Mouse (Mus musculus) forebrain, embryonic 11.5 days (tissue): Measurements from ENCODE around the gene Uba3. TPM values are rescaled to one million over a fixed set of nuclear protein-coding genes. Genes with fewer than 3 reads are reported as not detected.

ENCODE experiments used
- ATAC-seq: fragments of 200-750 bp; cut with Nextera tagmentation; replicated peaks from 2 replicates; pipeline ENCODE4 v1.8.0; 2017; ENCODE audit warnings: moderate TSS enrichment; ENCODE audit not compliant: low FRiP score
- DNase-seq: peaks from one replicate; pipeline ENCODE4 v3.0.0-alpha.2; 2017; ENCODE audit warnings: low spot score
- H3K27ac ChIP-seq: fragments of 300-500 bp; sonication (generic); 2 replicates; pipeline ENCODE4 v1.5.1; 2014; ENCODE audit warnings: low read depth, low read length
- H3K27me3 ChIP-seq: fragments of 300-500 bp; sonication (generic); 2 replicates; pipeline ENCODE4 v1.6.1; 2014; ENCODE audit warnings: mild to moderate bottlenecking, low read length, mixed read lengths; ENCODE audit not compliant: control insufficient read depth, insufficient read depth
- H3K36me3 ChIP-seq: fragments of 300-500 bp; sonication (generic); 2 replicates; pipeline ENCODE4 v1.6.1; 2014; ENCODE audit warnings: mild to moderate bottlenecking, low read length, moderate library complexity, mixed read lengths; ENCODE audit not compliant: control insufficient read depth, insufficient read depth
- H3K4me1 ChIP-seq: fragments of 300-500 bp; sonication (generic); replicated peaks from 2 replicates; pipeline ENCODE4 v1.6.1; 2014; ENCODE audit warnings: low read length, mixed read lengths; ENCODE audit not compliant: control insufficient read depth, insufficient read depth
- H3K4me2 ChIP-seq: fragments of 300-500 bp; sonication (generic); 2 replicates; pipeline ENCODE4 v1.6.1; 2014; ENCODE audit warnings: low read depth, mild to moderate bottlenecking, low read length, moderate library complexity, mixed read lengths; ENCODE audit not compliant: severe bottlenecking
- H3K4me3 ChIP-seq: fragments of 300-500 bp; sonication (generic); 2 replicates; pipeline ENCODE4 v1.5.1; 2014; ENCODE audit warnings: low read depth, low read length
- H3K9ac ChIP-seq: fragments of 300-500 bp; sonication (generic); 2 replicates; pipeline ENCODE4 v1.6.1; 2014; ENCODE audit warnings: low read length
- H3K9me3 ChIP-seq: fragments of 300-500 bp; sonication (generic); 2 replicates; pipeline ENCODE4 v1.6.1; 2016; ENCODE audit warnings: low read length, mixed read lengths; ENCODE audit not compliant: control insufficient read depth
- WGBS: fragments of 180-500 bp; shearing (Covaris S2); extraction: QIAGEN DNeasy Blood & Tissue Kit; methylation state at CpG from one replicate; pipeline ENCODE4 v1.1.7; 2014; 5-methylcytosine and 5-hydroxymethylcytosine counted together
- polyA plus RNA-seq: library from polyadenylated mRNA; unstranded; fragments of >200 nt; fragmentation: Nextera tagmentation; extraction: Ambion mirVana; gene quantifications from 2 replicates; pipeline ENCODE4 v1.2.1, GENCODE M21; 2014

Uba3 gene
- polyA plus RNA-seq, 1 experiment from 2014 or later: 107 TPM

DNA sequence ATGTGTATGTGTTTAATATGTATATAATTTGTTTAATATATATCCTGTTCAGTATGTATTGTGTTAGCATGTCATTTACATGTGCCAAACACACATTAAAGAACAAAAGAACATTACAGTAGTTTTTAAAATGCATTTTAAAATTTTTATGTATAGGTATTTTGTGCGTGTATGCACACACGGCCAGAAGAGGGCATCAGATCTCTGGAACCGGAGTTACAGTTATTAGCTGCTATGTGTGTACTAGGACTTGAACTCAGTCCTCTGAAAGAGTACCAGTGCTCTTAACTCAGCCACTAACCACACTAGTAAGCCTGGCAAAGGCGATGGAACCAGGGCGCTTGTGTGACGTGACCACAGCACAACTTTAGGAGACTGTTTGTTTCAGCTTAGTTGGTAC, 55.3 kb downstream of the Uba3 start:
- Histone ChIP-seq H3K27ac (no peak overlapping the region), H3K9me3 (no peaks in the 10 kb centered on the region), H3K4me1 (no peaks in the 10 kb centered on the region), H3K4me2 (no peak overlapping the region), H3K36me3 (no peaks in the 10 kb centered on the region), H3K4me3 (no peak overlapping the region), H3K9ac (no peak overlapping the region), H3K27me3 (no peaks in the 10 kb centered on the region)
- no peak for DNase-seq
- WGBS: 81% methylated on average over 6 of the region's 6 CpGs
- no peak for ATAC-seq

GRCm38 (mm10) chr6:97149721-97150120, 55.7 kb downstream of the Uba3 start:
- no peak overlapping the region for H3K27ac ChIP-seq
- no peaks in the 10 kb centered on the region for H3K9me3 ChIP-seq
- no peaks in the 10 kb centered on the region for H3K4me1 ChIP-seq
- H3K4me3 ChIP-seq: no peak overlapping the region
- whole genome bisulfite sequencing: 92% methylated on average over 2 of the region's 2 CpGs
- no peak for DNase-seq
- H3K36me3 ChIP-seq: no peaks in the 10 kb centered on the region
- H3K4me2 ChIP-seq: no peak overlapping the region
- ATAC-seq: no peak
- H3K9ac ChIP-seq: no peak overlapping the region
- no peaks in the 10 kb centered on the region for H3K27me3 ChIP-seq

DNA sequence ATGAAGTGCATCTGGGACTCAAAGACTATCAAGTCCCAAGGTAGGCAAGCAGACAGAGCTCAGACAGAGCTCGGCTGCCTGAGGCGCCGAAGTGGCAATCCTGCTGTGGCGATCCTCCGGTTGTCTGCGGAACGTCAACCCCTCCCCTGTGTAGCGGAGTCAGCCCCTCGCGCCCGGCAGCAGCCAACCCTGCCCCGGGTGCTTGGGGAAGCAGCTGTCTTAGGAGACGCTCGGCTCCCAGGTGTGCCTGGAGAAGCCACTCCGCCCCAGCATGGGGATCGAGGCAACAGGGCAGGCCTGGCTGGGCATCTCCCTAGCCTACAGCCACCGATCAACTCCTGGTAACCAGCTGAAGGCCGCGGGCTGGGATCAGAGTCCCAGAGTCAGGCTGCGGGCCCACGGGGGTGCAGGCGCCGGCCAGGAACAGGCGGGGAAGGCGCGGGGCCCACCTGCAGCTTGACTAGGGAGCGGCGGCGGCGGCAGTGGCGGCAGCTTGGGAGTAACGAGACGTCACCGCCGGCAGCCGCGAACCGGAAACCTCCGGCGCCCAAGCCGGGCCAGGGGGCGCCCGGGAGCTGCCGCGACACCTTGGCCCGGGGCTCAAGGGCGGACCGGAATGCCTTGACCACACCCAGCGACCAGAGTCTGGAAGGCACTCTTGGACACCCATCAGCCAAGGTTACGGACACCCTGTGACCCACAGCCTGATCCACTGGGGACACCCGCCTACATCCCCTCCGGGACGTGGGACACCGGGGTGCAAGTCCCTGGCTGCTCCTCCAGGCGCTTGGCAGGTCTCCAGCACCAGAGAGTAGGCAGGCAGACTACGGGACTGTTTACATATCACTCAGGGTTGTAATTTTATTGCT, 56.8 kb downstream of the Uba3 start, which contains the start of gene Eogt:
TSS of gene Eogt (minus strand) at position 800 of the 869 bp plus-strand sequence.
- Histone ChIP-seq H3K9me3 (no peaks in the 10 kb centered on the region), H3K4me1 (no peaks in the 10 kb centered on the region), H3K4me3 (peak within 1 kb of the TSS; percentile 66), H3K27ac (no peak within 1 kb of the TSS), H3K4me2 (peak within 1 kb of the TSS; percentile 80), H3K9ac (peak within 1 kb of the TSS; percentile 79), H3K36me3 (no peaks in the 10 kb centered on the region), H3K27me3 (no peaks in the 10 kb centered on the region)
- DNase-seq: peak; percentile 82
- WGBS: under 1% methylated on average over 55 of the region's 56 CpGs
- ATAC-seq: peak; percentile 74

DNA sequence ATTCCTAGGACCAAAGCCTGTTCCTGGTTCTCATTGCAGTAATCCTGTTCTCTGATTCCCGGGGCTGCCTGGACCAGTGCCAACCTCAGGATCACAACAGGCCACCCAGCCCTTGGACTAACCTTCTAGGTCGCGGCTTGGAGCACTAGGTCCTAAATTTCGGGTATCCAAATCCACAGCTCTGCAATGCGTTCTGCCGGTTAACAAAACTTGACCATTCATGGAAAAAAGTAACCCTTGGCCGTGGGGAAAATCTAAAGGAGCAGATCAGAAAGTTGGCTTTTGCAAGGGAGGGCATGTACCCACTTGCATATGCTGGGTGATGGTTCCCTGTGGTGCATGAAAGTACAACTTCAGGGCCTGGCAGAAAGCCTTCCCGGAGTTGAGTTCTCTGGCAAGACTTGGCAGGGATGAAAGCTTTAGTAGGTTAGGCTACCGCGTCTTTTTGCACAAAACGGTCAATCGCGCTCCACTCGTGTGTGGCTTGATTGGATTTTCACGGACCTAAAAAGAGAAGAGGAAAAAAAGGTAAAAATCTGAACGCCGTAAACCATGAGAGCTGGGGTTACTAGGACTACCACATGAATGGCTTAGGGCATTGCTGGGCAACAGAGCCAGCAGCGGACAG, 57.6 kb downstream of the Uba3 start:
- Histone ChIP-seq H3K4me2 (peak overlapping the region; percentile 80), H3K4me3 (peak overlapping the region; percentile 66), H3K27me3 (no peaks in the 10 kb centered on the region), H3K27ac (no peak overlapping the region), H3K9ac (peak overlapping the region; percentile 79), H3K36me3 (no peaks in the 10 kb centered on the region), H3K4me1 (no peaks in the 10 kb centered on the region), H3K9me3 (no peaks in the 10 kb centered on the region)
- WGBS: 21% methylated on average over 18 of the region's 18 CpGs
- ATAC-seq (no peak; the same call in 1 of the 2 replicates), DNase-seq (peak; percentile 65)

DNA sequence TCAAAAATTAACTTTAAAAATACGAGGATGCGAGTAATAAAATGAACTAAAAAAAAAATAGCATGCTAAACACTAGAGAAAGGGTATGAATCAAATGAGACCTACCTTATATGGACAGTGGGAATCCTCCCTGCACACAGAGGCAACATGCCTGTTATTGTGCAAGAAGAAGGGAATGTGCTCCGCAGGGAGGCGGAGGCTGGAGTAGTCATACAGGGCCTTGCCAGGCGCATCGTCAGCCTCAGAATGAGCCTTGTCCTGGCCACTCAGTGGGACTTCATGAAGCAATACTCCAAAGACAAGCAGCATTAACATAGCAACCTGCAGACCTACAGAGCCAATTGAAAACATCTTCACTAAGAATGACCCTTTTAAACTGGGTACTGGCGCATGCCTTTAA, 60.3 kb downstream of the Uba3 start:
- Histone ChIP-seq H3K4me1 (no peaks in the 10 kb centered on the region), H3K9me3 (no peaks in the 10 kb centered on the region), H3K36me3 (no peaks in the 10 kb centered on the region), H3K4me2 (no peak overlapping the region), H3K27ac (no peak overlapping the region), H3K4me3 (no peak overlapping the region), H3K27me3 (no peaks in the 10 kb centered on the region), H3K9ac (no peak overlapping the region)
- WGBS: 88% methylated on average over 7 of the region's 7 CpGs
- DNase-seq (no peak), ATAC-seq (no peak)

DNA sequence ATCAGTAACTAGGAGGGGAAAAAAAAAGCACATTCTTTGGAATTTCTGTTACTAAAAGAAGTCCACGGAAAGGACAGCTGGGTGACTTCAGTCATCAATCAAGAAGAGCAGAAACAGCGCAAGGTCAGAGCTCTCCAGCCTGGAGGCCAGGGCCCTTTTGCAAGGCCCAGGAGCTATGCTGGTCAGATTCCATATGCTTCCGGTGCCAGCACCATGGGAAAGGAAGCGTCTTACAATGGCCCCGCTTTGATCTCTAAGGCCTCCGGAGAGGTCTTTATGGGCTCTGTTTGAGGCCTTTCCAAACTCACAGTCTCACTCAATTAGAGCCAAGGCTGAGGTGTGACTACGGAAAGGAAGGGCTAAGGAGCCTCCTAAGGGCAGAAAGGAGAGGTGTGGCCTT, 61.1 kb downstream of the Uba3 start:
- no peak for ATAC-seq
- WGBS: 53% methylated on average over 7 of the region's 7 CpGs
- Histone ChIP-seq H3K27me3 (no peaks in the 10 kb centered on the region), H3K36me3 (no peaks in the 10 kb centered on the region), H3K9me3 (no peaks in the 10 kb centered on the region), H3K4me3 (no peak overlapping the region), H3K27ac (no peak overlapping the region), H3K4me2 (no peak overlapping the region), H3K9ac (no peak overlapping the region), H3K4me1 (no peaks in the 10 kb centered on the region)
- DNase-seq: no peak

DNA sequence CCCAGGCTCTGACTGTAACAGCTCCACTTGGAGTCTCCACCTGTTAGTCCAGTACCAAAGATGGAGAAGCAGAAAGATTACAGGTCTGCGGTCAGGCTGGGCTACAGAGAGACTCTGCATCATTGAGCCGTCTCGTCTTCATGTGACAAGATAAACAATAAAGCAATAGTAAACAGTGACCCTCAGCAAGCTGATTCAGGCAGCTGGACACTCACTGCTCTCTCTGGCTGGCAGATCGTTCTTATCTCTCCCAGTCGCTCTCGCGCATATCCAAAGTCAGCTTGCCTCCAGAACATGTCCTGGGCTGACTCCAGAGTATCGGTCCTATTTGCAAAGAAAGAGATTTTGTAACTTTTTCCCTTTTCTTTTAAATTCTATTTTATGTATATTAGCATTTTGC, 62.8 kb downstream of the Uba3 start:
- WGBS: 91% methylated on average over 8 of the region's 8 CpGs
- H3K36me3 ChIP-seq: no peaks in the 10 kb centered on the region
- no peaks in the 10 kb centered on the region for H3K9me3 ChIP-seq
- no peaks in the 10 kb centered on the region for H3K4me1 ChIP-seq
- no peak overlapping the region for H3K27ac ChIP-seq
- no peak overlapping the region for H3K4me3 ChIP-seq
- ATAC-seq: no peak
- H3K27me3 ChIP-seq: no peaks in the 10 kb centered on the region
- no peak overlapping the region for H3K9ac ChIP-seq
- H3K4me2 ChIP-seq: no peak overlapping the region
- no peak for DNase-seq

GRCm38 (mm10) chr6:97141811-97142210, 63.6 kb downstream of the Uba3 start:
- no peaks in the 10 kb centered on the region for H3K9me3 ChIP-seq
- H3K4me3 ChIP-seq: no peak overlapping the region
- H3K27ac ChIP-seq: no peak overlapping the region
- H3K27me3 ChIP-seq: no peaks in the 10 kb centered on the region
- ATAC-seq (no peak), DNase-seq (no peak)
- no peaks in the 10 kb centered on the region for H3K36me3 ChIP-seq
- WGBS: 86% methylated on average over 7 of the region's 7 CpGs
- H3K9ac ChIP-seq: no peak overlapping the region
- no peak overlapping the region for H3K4me2 ChIP-seq
- no peaks in the 10 kb centered on the region for H3K4me1 ChIP-seq
